Mouse (Mus musculus): ENCODE data around the gene Cenpb.

Gene Cenpb

GRCm38 (mm10) chr2:131135521-131136139, 44.2 kb downstream of the Cenpb start:
- no peak for DNase-seq

GRCm38 (mm10) chr2:131134826-131135400, 45.0 kb downstream of the Cenpb start:
- no peak for DNase-seq

GRCm38 (mm10) chr2:131134381-131134780, 45.5 kb downstream of the Cenpb start:
- no peak for DNase-seq

GRCm38 (mm10) chr2:131132930-131133547, 46.8 kb downstream of the Cenpb start, which contains the start of gene Gm11037:
Gm11037 (plus strand) TSS chr2:131133497.
- no peak for DNase-seq

GRCm38 (mm10) chr2:131132111-131132888, 47.6 kb downstream of the Cenpb start:
- DNase-seq, result no peak

GRCm38 (mm10) chr2:131130849-131131248, 49.0 kb downstream of the Cenpb start:
- no peak for DNase-seq

GRCm38 (mm10) chr2:131129836-131130235, 50.0 kb downstream of the Cenpb start:
- no peak for DNase-seq

GRCm38 (mm10) chr2:131128636-131129157, 51.2 kb downstream of the Cenpb start:
- no peak for DNase-seq

- DNase-seq, result no peak
Observed at GRCm38 (mm10) chr2:131128211-131128610, 51.7 kb downstream of the Cenpb start.

- no peak for DNase-seq
Observed at GRCm38 (mm10) chr2:131127161-131127730, 52.6 kb downstream of the Cenpb start, which contains the start of gene Hspa12b. Hspa12b (plus strand) TSS chr2:131127280.

- DNase-seq, result no peak
Observed at GRCm38 (mm10) chr2:131125964-131126815, 53.7 kb downstream of the Cenpb start.
